Mouse (Mus musculus): ENCODE data around the gene Ndufc2. TPM values are rescaled to one million over a fixed set of nuclear protein-coding genes. Genes with fewer than 3 reads are reported as not detected.
A peak's percentile ranks its signal among the peaks of the same experiment; 100 is the strongest.

Ndufc2 gene
- polyA plus RNA-seq, 1 experiment from 2014 or later, result 345 TPM

DNA sequence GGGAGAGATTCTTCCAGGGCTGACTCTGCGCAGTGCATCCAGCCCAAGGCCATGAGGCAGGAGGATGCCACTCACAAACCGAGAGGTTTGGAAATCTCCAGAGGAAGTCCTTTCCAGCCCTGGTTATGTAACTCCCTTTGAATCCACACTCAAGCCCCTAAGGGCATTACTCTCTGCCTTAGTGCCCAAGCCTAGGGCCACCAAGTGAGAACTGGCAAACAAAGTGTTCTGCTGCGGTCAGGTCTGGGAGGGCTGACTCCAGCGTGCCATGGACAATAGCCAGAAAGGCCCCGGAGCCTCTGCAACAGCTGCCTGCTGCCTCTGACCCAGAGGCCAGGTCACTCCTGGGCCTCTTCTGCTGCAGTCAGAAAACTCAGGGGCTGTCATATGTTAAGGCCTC, 18.9 kb downstream of the Ndufc2 start:
- no peak overlapping the region for H3K4me3 ChIP-seq (ENCODE audit: low read depth, low read length)
- H3K36me3 ChIP-seq (ENCODE audit: insufficient read depth), result no peaks in the 10 kb centered on the region
- ATAC-seq (ENCODE audit: insufficient read depth) (no peak), DNase-seq (no peak)
- no peak for TF ChIP-seq CTCF (IDR thresholded peaks at IDR 0.05; ENCODE audit: low read depth)
- no peak overlapping the region for H3K9ac ChIP-seq
- H3K4me1 ChIP-seq (ENCODE audit: insufficient read depth), result no peaks in the 10 kb centered on the region
- WGBS, result 63% methylated on average over 5 of the region's 5 CpGs
- H3K4me2 ChIP-seq, result no peak overlapping the region
- H3K27me3 ChIP-seq (ENCODE audit: insufficient read depth, low read length), result no peaks in the 10 kb centered on the region
- no peak overlapping the region for H3K27ac ChIP-seq (ENCODE audit: low read depth)
- no peaks in the 10 kb centered on the region for H3K9me3 ChIP-seq (ENCODE audit: low read depth, low read length)

DNA sequence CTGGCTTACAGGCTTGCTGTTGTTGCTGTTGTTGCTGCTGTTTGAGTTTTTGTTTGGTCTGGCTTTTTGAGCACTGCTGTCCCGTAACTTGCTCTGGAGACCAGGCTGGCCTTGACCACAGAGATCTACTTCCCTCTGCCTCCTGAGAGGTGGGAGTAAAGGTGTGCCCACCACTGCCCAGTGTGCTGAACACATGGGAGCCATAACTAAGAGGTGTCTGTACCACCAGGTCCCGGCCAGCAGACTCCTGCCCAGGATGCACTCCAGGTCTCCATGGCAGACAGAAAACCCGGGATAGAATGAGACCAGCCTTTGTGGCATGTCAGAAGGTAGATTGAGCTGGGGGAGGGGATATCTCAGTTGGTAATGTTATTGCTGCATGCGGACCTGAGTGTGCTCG, 19.4 kb downstream of the Ndufc2 start:
- H3K27me3 ChIP-seq (ENCODE audit: insufficient read depth, low read length), result no peaks in the 10 kb centered on the region
- no peak overlapping the region for H3K4me3 ChIP-seq (ENCODE audit: low read depth, low read length)
- H3K27ac ChIP-seq (ENCODE audit: low read depth), result no peak overlapping the region
- no peaks in the 10 kb centered on the region for H3K36me3 ChIP-seq (ENCODE audit: insufficient read depth)
- no peaks in the 10 kb centered on the region for H3K4me1 ChIP-seq (ENCODE audit: insufficient read depth)
- no peak for DNase-seq
- WGBS, result 85% methylated on average over 5 of the region's 5 CpGs
- H3K9ac ChIP-seq, result no peak overlapping the region
- no peaks in the 10 kb centered on the region for H3K9me3 ChIP-seq (ENCODE audit: low read depth, low read length)
- no peak for ATAC-seq (ENCODE audit: insufficient read depth)
- H3K4me2 ChIP-seq, result no peak overlapping the region
- TF ChIP-seq CTCF (IDR thresholded peaks at IDR 0.05; ENCODE audit: low read depth), result no peak

DNA sequence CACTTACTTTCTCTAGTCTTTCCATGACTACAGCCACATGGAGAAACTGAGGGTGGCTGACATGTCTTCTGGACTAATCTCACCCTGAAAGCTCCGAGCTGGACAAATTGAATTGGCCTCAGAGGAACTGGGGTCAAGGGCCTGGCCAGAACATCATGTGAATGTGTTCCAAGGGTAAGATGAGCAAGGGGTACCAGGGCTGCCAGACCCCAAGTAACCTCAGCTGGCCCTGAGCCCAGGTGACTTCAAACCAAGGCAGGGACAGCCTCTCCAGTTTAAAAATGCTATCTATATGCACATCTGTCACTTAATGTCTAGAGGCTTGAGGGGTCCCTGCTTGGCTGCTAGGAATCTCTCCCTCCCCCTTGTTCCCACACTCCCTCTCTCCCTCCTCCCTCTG, 20.6 kb downstream of the Ndufc2 start:
- TF ChIP-seq CTCF (IDR thresholded peaks at IDR 0.05; ENCODE audit: low read depth), result no peak
- H3K4me2 ChIP-seq, result no peak overlapping the region
- WGBS, result 38% methylated on average over 1 of the region's 1 CpGs
- no peaks in the 10 kb centered on the region for H3K4me1 ChIP-seq (ENCODE audit: insufficient read depth)
- no peaks in the 10 kb centered on the region for H3K27me3 ChIP-seq (ENCODE audit: insufficient read depth, low read length)
- no peak overlapping the region for H3K9ac ChIP-seq
- no peaks in the 10 kb centered on the region for H3K9me3 ChIP-seq (ENCODE audit: low read depth, low read length)
- no peak overlapping the region for H3K27ac ChIP-seq (ENCODE audit: low read depth)
- ATAC-seq (ENCODE audit: insufficient read depth) (no peak), DNase-seq (no peak)
- no peak overlapping the region for H3K4me3 ChIP-seq (ENCODE audit: low read depth, low read length)
- no peaks in the 10 kb centered on the region for H3K36me3 ChIP-seq (ENCODE audit: insufficient read depth)

DNA sequence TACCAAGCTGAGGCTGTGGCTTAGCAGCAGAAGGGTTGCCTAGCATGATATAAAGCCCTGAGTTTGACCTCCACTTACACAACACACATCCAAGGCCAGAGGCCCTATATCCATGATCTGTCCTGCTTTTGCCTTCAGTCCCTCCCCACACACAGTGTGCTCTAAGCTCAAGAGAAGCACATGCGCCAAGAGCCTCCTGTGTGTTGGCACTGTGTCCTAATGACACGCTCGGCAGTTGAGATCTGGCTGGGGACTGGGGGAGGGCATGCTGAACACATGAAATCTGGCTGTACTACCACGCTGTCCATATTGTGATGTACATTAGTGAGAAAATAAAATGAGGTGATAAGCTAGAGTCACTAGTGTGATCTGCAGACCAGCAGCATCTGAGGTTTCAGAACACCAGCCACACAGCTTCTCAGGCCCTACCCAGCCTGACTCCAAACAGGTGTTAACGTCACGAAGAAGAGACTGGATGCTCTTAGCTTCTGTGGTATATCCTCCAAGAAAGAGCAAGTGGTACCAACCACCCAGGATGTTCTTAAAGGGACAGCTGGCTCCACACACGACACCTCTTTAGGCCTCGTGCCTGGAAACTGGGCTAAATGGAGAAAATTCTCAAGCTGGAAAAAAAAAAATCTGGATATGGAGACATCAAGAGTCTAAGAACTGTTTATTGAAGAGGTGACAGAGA, 21.3 kb downstream of the Ndufc2 start:
- 0 out of 2 replicates have a peak overlapping the region, but pooled peaks have one; percentile 3 for H3K9ac ChIP-seq
- no peaks in the 10 kb centered on the region for H3K36me3 ChIP-seq (ENCODE audit: insufficient read depth)
- WGBS, result 66% methylated on average over 8 of the region's 8 CpGs
- no peaks in the 10 kb centered on the region for H3K27me3 ChIP-seq (ENCODE audit: insufficient read depth, low read length)
- H3K4me1 ChIP-seq (ENCODE audit: insufficient read depth), result no peaks in the 10 kb centered on the region
- no peak overlapping the region; the same call in 1 of the 2 replicates for H3K27ac ChIP-seq (ENCODE audit: low read depth)
- TF ChIP-seq CTCF (IDR thresholded peaks at IDR 0.05; ENCODE audit: low read depth), result no peak
- DNase-seq (no peak), ATAC-seq (ENCODE audit: insufficient read depth) (0 out of 2 replicates have a peak, but pooled peaks have one; percentile 11)
- no peak overlapping the region for H3K4me2 ChIP-seq
- H3K9me3 ChIP-seq (ENCODE audit: low read depth, low read length), result no peaks in the 10 kb centered on the region
- no peak overlapping the region for H3K4me3 ChIP-seq (ENCODE audit: low read depth, low read length)

DNA sequence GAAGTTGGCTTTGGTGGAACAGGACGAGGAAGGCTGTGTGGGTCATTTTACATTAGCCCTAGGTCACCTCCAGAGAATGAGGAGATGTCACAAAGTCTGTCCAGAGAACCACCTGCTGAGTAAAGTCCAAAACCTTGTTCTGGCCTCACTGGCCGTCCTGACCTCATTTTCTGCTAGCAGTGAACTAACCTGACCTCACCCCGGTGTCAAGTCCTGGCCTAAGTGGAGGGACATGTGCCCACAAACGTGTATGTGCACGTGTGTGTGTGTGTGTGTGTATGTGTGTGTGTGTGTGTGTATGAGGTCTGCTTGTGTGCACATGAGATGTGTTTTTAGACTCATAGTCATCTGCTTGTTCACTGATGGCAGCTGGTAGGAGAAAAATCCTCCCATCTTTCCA, 24.0 kb downstream of the Ndufc2 start:
- no peak for TF ChIP-seq CTCF (IDR thresholded peaks at IDR 0.05; ENCODE audit: low read depth)
- DNase-seq, result no peak
- 51% methylated on average over 5 of the region's 5 CpGs for WGBS
- no peaks in the 10 kb centered on the region for H3K9me3 ChIP-seq (ENCODE audit: low read depth, low read length)
- H3K36me3 ChIP-seq (ENCODE audit: insufficient read depth), result no peaks in the 10 kb centered on the region
- H3K27ac ChIP-seq (ENCODE audit: low read depth), result no peak overlapping the region
- no peaks in the 10 kb centered on the region for H3K4me1 ChIP-seq (ENCODE audit: insufficient read depth)
- ATAC-seq (ENCODE audit: insufficient read depth), result no peak
- H3K27me3 ChIP-seq (ENCODE audit: insufficient read depth, low read length), result no peaks in the 10 kb centered on the region
- H3K4me3 ChIP-seq (ENCODE audit: low read depth, low read length), result no peak overlapping the region
- H3K9ac ChIP-seq, result no peak overlapping the region
- no peak overlapping the region for H3K4me2 ChIP-seq

DNA sequence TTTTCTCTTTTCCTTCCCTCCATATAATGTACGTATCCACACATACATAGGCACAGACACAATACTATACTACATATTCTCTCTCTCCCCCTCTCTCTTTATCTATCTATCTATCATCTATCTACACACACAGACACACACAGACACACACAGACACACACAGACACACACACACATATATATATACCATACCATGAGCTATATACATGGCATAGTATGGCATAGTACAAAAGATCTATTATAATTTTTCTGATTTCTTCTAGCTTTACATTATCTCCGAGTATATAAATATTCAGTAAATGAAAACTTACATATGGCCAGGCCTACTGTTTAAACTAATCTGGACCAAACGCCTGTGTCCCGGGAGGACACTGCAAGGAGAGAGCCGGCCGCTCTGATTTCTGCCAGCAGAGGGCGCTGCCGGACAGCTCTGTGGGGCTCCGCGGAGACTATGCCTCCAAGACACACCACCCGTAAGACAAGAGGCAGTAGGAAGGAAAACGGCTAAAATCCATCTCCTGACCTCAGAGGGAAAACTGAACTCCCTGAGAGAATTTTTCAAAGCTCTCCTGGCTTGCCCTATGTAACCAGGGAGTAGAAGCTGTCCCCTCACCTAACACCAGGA, 24.9 kb downstream of the Ndufc2 start:
- Histone ChIP-seq H3K27me3 (ENCODE audit: insufficient read depth, low read length) (no peaks in the 10 kb centered on the region), H3K36me3 (ENCODE audit: insufficient read depth) (no peaks in the 10 kb centered on the region), H3K27ac (ENCODE audit: low read depth) (no peak overlapping the region), H3K9ac (0 out of 2 replicates have a peak overlapping the region, but pooled peaks have one; percentile 3), H3K9me3 (ENCODE audit: low read depth, low read length) (no peaks in the 10 kb centered on the region), H3K4me2 (no peak overlapping the region), H3K4me1 (ENCODE audit: insufficient read depth) (peaks cover 4% of the 10 kb centered on the region; the same call in 1 of the 2 replicates), H3K4me3 (ENCODE audit: low read depth, low read length) (no peak overlapping the region)
- peak; percentile 97 for TF ChIP-seq CTCF (IDR thresholded peaks at IDR 0.05; ENCODE audit: low read depth)
- 7% methylated on average over 12 of the region's 12 CpGs for WGBS
- ATAC-seq (ENCODE audit: insufficient read depth) (peak; percentile 87), DNase-seq (peak; percentile 96)

DNA sequence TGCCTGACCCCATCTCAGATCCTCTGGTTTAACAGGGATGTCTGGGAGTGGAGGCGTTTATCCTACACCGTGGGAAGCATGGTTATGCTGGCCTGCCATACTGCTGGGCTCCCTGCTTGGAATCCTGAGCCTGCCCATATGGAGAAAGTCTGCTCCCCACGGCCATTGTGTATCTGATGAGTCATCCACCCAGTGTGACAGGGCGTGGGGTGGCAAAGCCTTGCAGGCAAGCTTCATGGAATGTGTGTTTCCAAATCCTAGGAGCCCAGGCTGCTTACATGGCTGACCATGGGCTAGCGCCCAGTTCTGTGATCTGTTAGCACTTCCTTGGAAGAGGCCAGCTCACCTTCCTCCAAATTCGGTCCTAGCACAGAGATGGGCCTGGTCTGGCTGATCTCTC, 26.8 kb downstream of the Ndufc2 start:
- no peak for ATAC-seq (ENCODE audit: insufficient read depth)

More for the DNA sequence above, 26.8 kb downstream of the Ndufc2 start:
- H3K27me3 ChIP-seq (ENCODE audit: insufficient read depth, low read length), result no peaks in the 10 kb centered on the region
- H3K9me3 ChIP-seq (ENCODE audit: low read depth, low read length), result no peaks in the 10 kb centered on the region
- no peak overlapping the region for H3K4me2 ChIP-seq
- TF ChIP-seq CTCF (IDR thresholded peaks at IDR 0.05; ENCODE audit: low read depth), result no peak
- H3K4me1 ChIP-seq (ENCODE audit: insufficient read depth), result peaks cover 8% of the 10 kb centered on the region; the same call in 1 of the 2 replicates
- H3K9ac ChIP-seq, result no peak overlapping the region
- H3K27ac ChIP-seq (ENCODE audit: low read depth), result no peak overlapping the region
- H3K36me3 ChIP-seq (ENCODE audit: insufficient read depth), result no peaks in the 10 kb centered on the region
- WGBS, result 60% methylated on average over 6 of the region's 6 CpGs
- no peak overlapping the region for H3K4me3 ChIP-seq (ENCODE audit: low read depth, low read length)
- DNase-seq, result no peak

Data from lung, embryonic 14.5 days (tissue).